Mouse (Mus musculus): Measurements from ENCODE around the gene Treh. TPM values are rescaled to one million over a fixed set of nuclear protein-coding genes. Genes with fewer than 3 reads are reported as not detected.

The Treh gene
- polyA plus RNA-seq, 1 experiment: 183 TPM

DNA sequence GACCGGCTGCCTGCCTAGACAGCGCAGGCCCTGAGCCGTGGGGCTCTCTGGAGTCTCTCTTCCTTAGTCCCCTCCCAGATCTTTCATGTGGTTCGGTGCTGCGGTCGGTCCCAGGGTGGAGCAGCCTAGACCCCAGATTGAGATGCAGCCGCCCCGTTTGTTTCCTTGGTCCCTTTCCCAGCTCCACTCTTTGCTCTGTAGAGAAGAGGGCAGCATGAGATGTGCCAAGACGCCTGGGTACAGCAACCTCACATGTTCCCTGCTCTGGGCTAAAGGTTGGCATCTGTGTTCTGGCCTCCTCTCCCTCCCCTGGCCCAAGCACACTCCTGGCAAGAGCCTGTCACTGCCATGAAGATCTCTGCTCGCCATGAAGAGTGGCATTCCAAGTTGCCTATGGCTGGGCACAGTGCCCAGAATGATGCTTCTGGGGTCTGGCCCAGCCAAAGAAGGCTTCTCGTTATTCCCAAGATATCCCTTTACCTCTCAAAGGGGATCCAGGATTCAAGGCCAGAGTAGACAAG lies 50.5 kb downstream of the Treh start:
- Histone ChIP-seq H3K27ac (ENCODE audit: insufficient read depth, low read depth, low read length) (peak overlapping the region; percentile 8; the same call in 1 of the 2 replicates), H3K27me3 (ENCODE audit: control insufficient read depth, insufficient read depth, low read length) (no peaks in the 10 kb centered on the region), H3K4me1 (ENCODE audit: control insufficient read depth, insufficient read depth, insufficient read length, low read length) (peaks cover 24% of the 10 kb centered on the region), H3K4me3 (ENCODE audit: low read depth, low read length) (no peak overlapping the region), H3K36me3 (ENCODE audit: control insufficient read depth, insufficient read depth, low read length) (no peaks in the 10 kb centered on the region)
- TF ChIP-seq POLR2A (IDR thresholded peaks at IDR 0.05; ENCODE audit: low read depth, low read length) (no peak), CTCF (IDR thresholded peaks at IDR 0.05; ENCODE audit: extremely low read depth, insufficient read length, insufficient replicate concordance, low read depth, low read length) (no peak)
- 68% methylated on average over 11 of the region's 11 CpGs for WGBS

- Histone ChIP-seq H3K27me3 (ENCODE audit: control insufficient read depth, insufficient read depth, low read length) (no peaks in the 10 kb centered on the region), H3K36me3 (ENCODE audit: control insufficient read depth, insufficient read depth, low read length) (no peaks in the 10 kb centered on the region), H3K4me1 (ENCODE audit: control insufficient read depth, insufficient read depth, insufficient read length, low read length) (peaks cover 24% of the 10 kb centered on the region), H3K27ac (ENCODE audit: insufficient read depth, low read depth, low read length) (no peak overlapping the region), H3K4me3 (ENCODE audit: low read depth, low read length) (no peak overlapping the region)
- TF ChIP-seq POLR2A (IDR thresholded peaks at IDR 0.05; ENCODE audit: low read depth, low read length): no peak
- TF ChIP-seq CTCF (IDR thresholded peaks at IDR 0.05; ENCODE audit: extremely low read depth, insufficient read length, insufficient replicate concordance, low read depth, low read length): no peak
- WGBS: 70% methylated on average over 6 of the region's 6 CpGs
Measured at GRCm38 (mm10) chr9:44724223-44724622, 51.2 kb downstream of the Treh start.

GRCm38 (mm10) chr9:44724665-44725064 lies 51.6 kb downstream of the Treh start:
- WGBS: 64% methylated on average over 2 of the region's 2 CpGs
- no peak overlapping the region; the same call in 1 of the 2 replicates for H3K27ac ChIP-seq (ENCODE audit: insufficient read depth, low read depth, low read length)
- H3K4me1 ChIP-seq (ENCODE audit: control insufficient read depth, insufficient read depth, insufficient read length, low read length): peaks cover 24% of the 10 kb centered on the region
- H3K36me3 ChIP-seq (ENCODE audit: control insufficient read depth, insufficient read depth, low read length): no peaks in the 10 kb centered on the region
- H3K4me3 ChIP-seq (ENCODE audit: low read depth, low read length): no peak overlapping the region
- no peak for TF ChIP-seq POLR2A (IDR thresholded peaks at IDR 0.05; ENCODE audit: low read depth, low read length)
- TF ChIP-seq CTCF (IDR thresholded peaks at IDR 0.05; ENCODE audit: extremely low read depth, insufficient read length, insufficient replicate concordance, low read depth, low read length): no peak
- H3K27me3 ChIP-seq (ENCODE audit: control insufficient read depth, insufficient read depth, low read length): no peaks in the 10 kb centered on the region

DNA sequence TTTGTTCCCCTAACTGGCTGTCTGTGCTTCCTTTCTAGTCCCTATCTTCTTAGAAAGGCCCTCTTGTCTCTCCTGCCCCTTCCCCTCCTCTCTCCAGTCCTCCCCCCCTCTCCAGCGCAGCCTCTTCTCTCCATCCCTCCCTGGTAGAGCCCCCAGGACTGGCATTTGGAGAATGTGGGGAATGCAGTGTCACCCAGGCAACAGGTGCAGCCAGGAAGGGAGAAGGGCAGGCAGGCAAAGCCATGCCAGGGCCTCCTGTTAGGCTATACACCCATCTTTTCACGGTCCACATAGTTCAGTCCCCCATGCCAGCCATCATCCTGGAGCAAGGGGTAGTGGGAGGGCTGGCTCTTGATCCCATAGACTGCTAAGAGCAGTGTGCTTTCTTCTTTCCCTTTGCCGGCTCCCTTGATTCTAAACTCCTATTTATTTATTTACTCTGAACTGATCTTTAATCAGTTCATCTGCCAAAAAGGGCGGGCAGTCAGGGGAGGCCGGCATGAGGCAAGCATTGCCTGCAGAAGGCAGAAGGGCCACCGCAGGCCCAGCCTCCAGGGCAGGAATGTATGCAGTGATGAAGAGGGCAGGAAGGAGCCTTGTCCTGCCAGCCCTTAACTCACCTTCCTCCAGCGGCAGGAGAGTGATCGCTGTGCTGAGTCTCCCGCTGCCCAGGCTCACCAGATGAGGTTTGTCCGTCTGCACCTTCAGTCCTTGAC lies 53.6 kb downstream of the Treh start:
- H3K4me1 ChIP-seq (ENCODE audit: control insufficient read depth, insufficient read depth, insufficient read length, low read length): peaks cover 9% of the 10 kb centered on the region
- no peak overlapping the region for H3K27ac ChIP-seq (ENCODE audit: insufficient read depth, low read depth, low read length)
- H3K36me3 ChIP-seq (ENCODE audit: control insufficient read depth, insufficient read depth, low read length): no peaks in the 10 kb centered on the region
- no peak overlapping the region for H3K4me3 ChIP-seq (ENCODE audit: low read depth, low read length)
- no peak for TF ChIP-seq CTCF (IDR thresholded peaks at IDR 0.05; ENCODE audit: extremely low read depth, insufficient read length, insufficient replicate concordance, low read depth, low read length)
- no peak for TF ChIP-seq POLR2A (IDR thresholded peaks at IDR 0.05; ENCODE audit: low read depth, low read length)
- H3K27me3 ChIP-seq (ENCODE audit: control insufficient read depth, insufficient read depth, low read length): peaks cover 6% of the 10 kb centered on the region; the same call in 1 of the 2 replicates
- 51% methylated on average over 10 of the region's 10 CpGs for WGBS

DNA sequence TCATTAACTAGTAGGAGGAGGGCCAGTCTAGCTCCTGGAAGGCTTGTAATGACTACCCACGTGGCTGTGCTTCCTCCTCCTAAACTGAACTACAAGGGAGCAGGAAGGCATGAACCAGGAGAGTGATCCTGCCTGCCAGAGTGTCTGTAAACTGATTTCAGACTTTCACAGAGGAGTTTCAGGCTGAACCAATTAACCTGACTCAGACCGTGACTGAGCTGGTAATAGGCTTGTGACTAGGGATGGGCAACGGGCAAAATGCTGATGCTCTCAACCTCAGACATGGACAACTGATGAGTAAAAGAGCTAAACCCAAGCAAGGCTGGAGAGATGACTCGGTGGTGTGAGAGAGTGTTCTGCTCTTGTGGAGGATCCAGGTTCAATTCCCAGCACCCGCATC lies 54.4 kb downstream of the Treh start:
- H3K27me3 ChIP-seq (ENCODE audit: control insufficient read depth, insufficient read depth, low read length): peaks cover 6% of the 10 kb centered on the region; the same call in 1 of the 2 replicates
- 76% methylated on average over 5 of the region's 5 CpGs for WGBS
- no peak overlapping the region for H3K27ac ChIP-seq (ENCODE audit: insufficient read depth, low read depth, low read length)
- TF ChIP-seq POLR2A (IDR thresholded peaks at IDR 0.05; ENCODE audit: low read depth, low read length): no peak
- TF ChIP-seq CTCF (IDR thresholded peaks at IDR 0.05; ENCODE audit: extremely low read depth, insufficient read length, insufficient replicate concordance, low read depth, low read length): no peak
- H3K36me3 ChIP-seq (ENCODE audit: control insufficient read depth, insufficient read depth, low read length): no peaks in the 10 kb centered on the region
- peaks cover 7% of the 10 kb centered on the region for H3K4me1 ChIP-seq (ENCODE audit: control insufficient read depth, insufficient read depth, insufficient read length, low read length)
- no peak overlapping the region for H3K4me3 ChIP-seq (ENCODE audit: low read depth, low read length)

GRCm38 (mm10) chr9:44732130-44732549 lies 59.1 kb downstream of the Treh start:
- TF ChIP-seq POLR2A (IDR thresholded peaks at IDR 0.05; ENCODE audit: low read depth, low read length) (no peak), CTCF (IDR thresholded peaks at IDR 0.05; ENCODE audit: extremely low read depth, insufficient read length, insufficient replicate concordance, low read depth, low read length) (no peak)
- Histone ChIP-seq H3K36me3 (ENCODE audit: control insufficient read depth, insufficient read depth, low read length) (no peaks in the 10 kb centered on the region), H3K27ac (ENCODE audit: insufficient read depth, low read depth, low read length) (no peak overlapping the region), H3K4me3 (ENCODE audit: low read depth, low read length) (no peak overlapping the region), H3K27me3 (ENCODE audit: control insufficient read depth, insufficient read depth, low read length) (peaks cover 34% of the 10 kb centered on the region), H3K4me1 (ENCODE audit: control insufficient read depth, insufficient read depth, insufficient read length, low read length) (peaks cover 9% of the 10 kb centered on the region)
- WGBS: 21% methylated on average over 5 of the region's 5 CpGs

DNA sequence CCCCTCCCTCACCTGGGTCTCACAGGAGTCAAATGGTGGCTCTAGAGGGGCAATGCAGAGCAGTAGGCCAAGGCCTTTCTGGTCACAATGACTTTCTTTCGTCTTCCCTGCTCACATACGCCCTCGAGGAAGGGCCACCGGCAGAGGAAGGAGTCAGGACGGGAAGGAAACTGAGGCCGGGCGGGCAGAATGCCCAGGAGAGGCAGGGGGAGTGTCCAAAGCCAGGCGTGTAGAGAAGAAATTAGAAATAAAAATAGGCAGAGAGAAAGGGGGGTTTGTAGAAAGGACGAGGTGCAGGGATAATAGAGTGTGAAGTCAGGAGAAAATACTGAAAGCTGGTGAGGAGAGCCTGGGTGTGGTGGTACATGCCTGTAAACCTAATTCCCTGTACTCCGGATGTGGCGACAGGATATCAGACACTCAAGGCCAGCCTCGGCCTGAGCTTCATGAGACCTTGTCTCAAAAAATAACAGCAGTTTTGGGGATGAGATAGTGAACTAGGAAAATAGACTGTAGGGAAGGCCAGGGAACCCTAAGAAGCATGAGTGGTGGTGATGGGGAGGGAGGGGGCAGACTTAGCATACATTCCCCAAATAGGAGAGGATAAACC lies 60.0 kb downstream of the Treh start:
- Histone ChIP-seq H3K4me1 (ENCODE audit: control insufficient read depth, insufficient read depth, insufficient read length, low read length) (peaks cover 9% of the 10 kb centered on the region), H3K4me3 (ENCODE audit: low read depth, low read length) (peak overlapping the region; percentile 68), H3K27ac (ENCODE audit: insufficient read depth, low read depth, low read length) (peak overlapping the region; percentile 14), H3K27me3 (ENCODE audit: control insufficient read depth, insufficient read depth, low read length) (peaks cover 35% of the 10 kb centered on the region), H3K36me3 (ENCODE audit: control insufficient read depth, insufficient read depth, low read length) (no peaks in the 10 kb centered on the region)
- 79% methylated on average over 12 of the region's 12 CpGs for WGBS
- no peak for TF ChIP-seq CTCF (IDR thresholded peaks at IDR 0.05; ENCODE audit: extremely low read depth, insufficient read length, insufficient replicate concordance, low read depth, low read length)
- no peak for TF ChIP-seq POLR2A (IDR thresholded peaks at IDR 0.05; ENCODE audit: low read depth, low read length)

All from small intestine, adult 2 months (tissue).